Mouse (Mus musculus) neutrophil, adult 5-6 weeks (primary cell): Measurements from ENCODE around the gene Mob4. TPM values are rescaled to one million over a fixed set of nuclear protein-coding genes. Genes with fewer than 3 reads are reported as not detected.
"Not testable (repeated sequence)": the region's sequence is repeated elsewhere in the genome, so short reads cannot be mapped to it uniquely, and the experiment has no call there.

Experiments used
- ATAC-seq: fragments of 151-379, 151-347 bp; 2 replicates; pipeline ENCODE4 v1.8.0; 2017; ENCODE audit warnings: mild to moderate bottlenecking, moderate TSS enrichment; ENCODE audit not compliant: insufficient number of reproducible peaks, poor library complexity, low FRiP score, severe bottlenecking; ENCODE audit errors: extremely low read depth
- total RNA-seq: library from RNA; stranded (forward); fragments of 200-1000 nt; gene quantifications from 2 replicates; pipeline ENCODE4 v1.2.3, GENCODE M21; 2017

Mob4 gene
- total RNA-seq: 60.0 and 85.0 TPM in 2 replicates

DNA sequence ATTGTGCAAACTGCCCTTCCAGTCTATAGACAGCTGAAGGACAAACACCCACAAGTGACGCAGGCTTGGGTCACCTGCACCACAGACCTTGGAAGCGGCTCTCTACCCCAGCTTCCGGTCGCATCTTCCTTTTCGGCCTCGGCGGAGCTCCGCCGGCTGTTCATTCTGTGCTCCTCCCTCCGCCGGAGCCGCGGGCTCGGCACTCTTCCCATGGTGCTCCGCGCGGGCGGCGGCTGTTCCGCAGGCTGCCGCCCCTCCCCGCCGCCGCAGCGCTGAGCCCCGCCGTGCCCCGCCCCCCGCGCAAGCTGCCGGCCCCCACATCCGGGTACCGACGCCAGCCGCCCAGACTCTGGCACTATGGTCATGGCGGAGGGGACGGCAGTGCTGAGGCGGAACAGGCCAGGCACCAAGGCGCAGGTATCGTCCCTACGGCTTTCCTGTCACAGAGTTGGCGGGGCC lies at the start of gene Mob4:
Gene Mob4, plus strand, starts transcription at position 289 of the 459 bp plus-strand sequence.
- peak; percentile 94 for ATAC-seq

DNA sequence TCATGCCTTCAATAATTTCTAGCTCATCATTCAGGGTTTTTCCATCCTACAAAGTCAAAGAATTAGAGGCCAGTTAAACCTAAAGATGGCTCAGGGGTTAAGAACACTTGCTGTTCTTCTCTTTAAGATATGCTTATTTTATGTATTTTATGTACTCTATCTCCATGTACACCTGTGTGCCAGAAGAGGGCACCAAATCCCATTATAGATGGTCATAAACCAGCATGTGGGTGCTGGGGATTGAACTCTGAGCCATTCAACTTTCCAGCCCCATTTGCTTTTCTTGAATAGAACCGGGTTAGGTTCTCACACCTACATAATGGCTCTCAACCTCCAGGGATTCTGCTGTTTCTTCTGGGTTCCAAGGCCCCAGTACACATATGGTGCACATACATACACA lies 48.9 kb upstream of the Mob4 start:
- ATAC-seq: no peak

DNA sequence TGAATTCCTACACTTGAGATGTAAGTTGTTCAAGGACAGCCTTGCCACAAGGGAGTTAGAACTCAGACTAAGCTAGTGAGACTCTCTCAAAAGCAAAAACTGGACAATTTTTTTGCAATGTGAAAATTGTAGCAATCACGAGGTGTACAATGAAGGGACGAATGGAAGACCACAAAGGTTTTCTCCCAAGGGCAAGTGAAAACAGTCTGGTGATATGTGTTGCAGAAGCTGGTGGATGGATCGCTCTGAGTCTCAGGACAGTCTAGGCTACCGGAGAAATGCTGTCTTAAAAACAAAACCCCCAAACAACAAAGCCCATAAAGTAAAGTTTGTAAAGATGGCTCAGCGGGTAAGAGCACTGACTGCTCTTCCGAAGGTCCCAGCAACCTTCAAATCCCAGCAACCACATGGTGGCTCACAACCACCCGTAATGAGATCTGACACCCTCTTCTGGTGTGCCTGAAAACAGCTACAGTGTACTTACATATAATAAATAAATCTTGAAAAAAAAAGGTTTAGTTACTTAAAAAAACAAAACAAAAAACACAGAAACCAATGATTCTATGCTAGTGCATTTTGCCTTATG lies 45.2 kb upstream of the Mob4 start:
- ATAC-seq: no peak

DNA sequence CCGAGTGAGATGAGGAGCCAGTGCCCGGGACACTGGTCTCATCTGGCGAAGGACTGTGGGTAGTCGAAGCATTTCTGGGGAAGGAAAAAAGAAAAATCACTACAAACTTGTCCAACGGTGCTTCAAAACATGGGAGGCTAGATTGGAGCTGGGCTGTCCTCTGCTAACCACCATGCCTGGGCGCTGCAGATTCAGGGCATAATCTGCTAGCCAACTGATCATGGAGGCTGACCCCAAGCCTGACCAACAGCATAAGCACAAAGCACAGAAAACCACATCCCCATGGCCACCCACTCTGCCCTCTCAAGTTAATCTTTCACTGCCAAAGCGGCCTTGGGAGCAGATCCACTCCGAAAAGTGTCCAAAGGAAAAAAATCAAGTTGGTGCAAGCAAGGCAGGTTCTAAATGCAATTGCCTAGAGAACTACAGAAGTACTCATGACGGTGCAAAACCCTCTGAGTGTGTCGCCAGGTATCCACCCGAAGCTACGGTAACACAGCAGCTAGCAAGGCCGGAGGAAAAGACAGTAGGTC lies 44.1 kb upstream of the Mob4 start:
- ATAC-seq: no peak; the same call in 1 of the 2 replicates

DNA sequence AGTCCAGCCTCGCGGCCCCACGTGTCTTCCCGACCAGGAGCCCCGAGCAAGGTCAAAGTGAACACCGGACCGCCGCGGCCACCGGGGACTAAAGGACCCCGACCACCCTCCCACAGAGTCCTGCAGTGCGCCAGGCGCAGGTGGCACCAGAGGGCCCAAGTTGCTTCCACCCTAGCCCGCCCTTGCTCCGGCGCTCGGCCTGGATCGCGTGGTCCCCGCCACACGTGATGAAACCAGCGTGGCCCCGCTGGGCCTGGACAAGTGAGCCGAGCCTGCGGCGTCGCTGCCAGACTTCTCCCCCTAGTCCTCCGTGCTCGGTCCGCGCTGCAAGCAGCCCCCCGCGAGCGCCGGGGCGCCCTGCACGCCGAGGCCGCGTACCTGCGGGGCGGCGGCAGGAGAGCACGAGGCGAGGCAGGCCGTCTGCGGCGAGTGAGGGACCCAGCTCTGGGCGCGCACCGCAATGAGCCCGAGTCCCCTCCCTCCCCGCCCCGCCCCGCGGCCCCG lies 43.6 kb upstream of the Mob4 start:
- ATAC-seq: peak; percentile 10; the same call in 1 of the 2 replicates

DNA sequence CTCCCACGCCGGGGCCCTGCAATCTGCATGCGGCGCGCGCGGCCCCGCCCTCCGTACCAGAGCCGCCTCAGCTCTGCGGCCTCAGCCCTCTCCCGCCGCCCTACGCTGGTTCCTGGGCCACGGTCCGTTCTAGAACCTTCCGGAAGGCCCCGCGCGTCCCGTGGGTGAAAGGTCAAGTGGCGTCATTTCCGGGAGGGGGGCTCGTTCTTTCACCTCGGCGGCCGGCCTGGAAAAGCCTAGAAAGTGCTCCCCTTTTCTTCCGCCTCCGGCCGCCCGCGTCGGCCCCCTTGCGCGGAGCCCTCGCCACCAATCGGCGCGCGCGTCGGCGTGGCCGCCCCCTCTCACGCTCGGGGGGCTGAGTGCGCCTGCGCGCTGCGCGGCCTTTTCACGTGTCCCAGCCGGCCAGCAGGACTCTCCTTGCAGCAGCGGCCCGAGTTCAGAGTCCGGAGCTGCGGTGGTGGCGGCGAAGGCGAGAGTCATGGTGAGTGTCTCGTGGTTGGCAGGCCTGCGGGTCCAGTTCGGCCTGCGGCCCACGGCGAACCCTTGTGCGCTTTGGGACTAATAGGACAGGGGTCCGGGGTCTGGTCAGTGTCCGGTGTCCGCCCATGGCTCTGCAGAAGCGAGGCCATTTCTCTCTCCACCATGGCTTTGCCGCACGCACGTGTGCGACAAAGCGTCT lies 43.0 kb upstream of the Mob4 start, which contains the start of the genes Hspe1 and Hspd1:
Gene Hspe1, plus strand, starts transcription at position 201 of the 679 bp plus-strand sequence.
Gene Hspd1, minus strand, starts transcription at position 312 of the 679 bp plus-strand sequence.
- peak; percentile 94 for ATAC-seq

DNA sequence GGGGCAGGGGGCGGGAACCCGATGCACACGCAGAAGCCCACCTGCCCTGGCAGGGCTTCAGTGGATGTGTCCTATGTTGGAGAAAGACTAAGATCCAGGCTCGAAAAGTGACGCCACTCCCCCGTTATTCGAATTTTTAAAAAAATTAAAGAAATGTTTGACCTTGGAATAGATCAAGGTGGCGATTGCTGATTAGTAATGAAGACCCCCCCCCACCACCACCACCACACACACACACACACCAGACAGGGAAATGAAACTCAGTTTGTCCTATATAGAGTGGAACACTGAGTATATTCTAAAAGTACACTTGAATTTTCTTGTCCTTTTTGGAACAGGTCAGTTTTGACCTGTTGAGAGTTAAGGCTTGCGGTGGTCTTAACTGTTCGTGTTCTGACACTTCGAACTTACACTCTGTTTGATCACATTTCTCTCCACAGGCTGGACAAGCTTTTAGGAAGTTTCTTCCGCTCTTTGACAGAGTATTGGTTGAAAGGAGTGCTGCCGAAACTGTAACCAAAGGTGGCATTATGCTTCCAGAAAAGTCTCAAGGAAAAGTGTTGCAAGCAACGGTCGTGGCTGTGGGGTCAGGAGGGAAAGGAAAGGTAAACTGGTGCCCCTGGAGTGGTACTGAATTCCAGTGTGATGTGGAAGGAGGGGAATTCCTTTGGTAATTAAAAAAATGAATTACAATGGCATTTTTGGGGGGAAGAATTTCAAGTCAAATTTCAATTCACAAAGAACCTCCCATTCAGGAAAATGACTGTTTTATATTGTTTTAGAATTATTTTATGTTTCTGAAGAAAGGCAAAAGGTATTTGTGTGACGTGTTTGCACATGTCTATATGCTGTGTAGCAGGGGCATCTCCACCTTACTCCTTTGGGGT lies 42.2 kb upstream of the Mob4 start:
- ATAC-seq: no peak

DNA sequence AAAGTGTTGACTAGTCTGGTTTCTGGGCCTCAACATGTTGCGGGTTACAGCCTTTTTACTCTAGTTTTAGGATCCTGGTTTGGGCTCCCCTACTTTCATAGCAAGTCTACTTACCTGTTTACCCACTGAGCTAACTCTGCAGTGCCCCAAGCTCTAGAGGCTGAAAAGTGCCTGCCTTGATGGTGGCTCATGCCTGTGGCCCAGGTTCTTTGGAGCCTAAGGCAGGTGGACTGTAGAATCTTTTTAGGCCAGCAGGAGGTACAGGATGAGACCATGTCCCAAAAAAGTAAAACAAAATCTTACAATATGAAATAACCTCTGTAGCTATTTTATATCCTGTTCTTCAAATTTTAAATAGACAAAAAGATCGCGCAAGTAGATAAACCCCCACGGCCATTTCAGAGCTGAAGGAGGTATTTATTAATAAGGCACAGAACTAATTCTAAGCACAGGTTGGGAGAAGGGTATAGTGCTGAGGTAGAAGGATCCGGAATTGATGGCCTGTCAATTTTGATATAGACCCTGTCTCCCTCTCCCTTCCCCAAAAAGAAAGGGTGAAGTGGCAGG lies 41.5 kb upstream of the Mob4 start:
- ATAC-seq: no peak

DNA sequence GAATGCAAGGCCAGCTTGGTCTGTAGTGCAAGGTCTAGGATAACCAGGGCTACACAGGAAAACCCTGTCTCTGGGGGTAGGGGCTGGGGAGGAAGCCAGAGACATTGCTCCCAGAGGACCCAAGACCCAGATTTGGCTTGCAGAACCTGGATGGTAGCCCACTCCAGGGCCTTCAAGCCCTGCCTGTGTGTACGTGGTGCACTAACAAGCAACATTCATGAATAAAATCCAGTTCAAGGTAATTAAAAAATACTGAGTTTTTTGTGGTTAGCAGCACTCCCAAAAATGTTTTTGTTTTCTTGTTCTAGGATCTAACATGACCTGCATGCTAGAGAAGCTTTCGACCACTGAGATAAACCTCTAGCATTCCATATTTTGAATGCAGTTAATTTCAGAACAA lies 39.0 kb upstream of the Mob4 start:
- no peak for ATAC-seq

DNA sequence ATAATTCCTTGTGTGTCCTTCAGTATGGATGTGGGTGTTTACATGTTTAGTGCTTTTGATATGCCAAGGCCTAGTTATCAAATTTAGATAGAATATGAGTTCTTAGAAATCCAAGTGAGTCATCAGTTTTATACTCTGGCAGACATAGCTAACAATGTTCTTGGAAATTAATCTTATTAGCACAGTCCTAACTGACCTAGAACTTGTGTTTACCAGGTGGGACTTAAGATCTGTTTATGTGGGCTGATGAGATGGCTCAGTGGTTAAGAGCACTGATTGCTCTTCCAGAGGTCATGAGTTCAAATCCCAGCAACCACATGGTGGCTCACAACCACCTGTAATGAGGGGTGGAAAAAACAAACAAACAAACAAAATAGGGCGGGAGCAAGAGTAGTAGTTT lies 38.6 kb upstream of the Mob4 start:
- ATAC-seq: no peak

DNA sequence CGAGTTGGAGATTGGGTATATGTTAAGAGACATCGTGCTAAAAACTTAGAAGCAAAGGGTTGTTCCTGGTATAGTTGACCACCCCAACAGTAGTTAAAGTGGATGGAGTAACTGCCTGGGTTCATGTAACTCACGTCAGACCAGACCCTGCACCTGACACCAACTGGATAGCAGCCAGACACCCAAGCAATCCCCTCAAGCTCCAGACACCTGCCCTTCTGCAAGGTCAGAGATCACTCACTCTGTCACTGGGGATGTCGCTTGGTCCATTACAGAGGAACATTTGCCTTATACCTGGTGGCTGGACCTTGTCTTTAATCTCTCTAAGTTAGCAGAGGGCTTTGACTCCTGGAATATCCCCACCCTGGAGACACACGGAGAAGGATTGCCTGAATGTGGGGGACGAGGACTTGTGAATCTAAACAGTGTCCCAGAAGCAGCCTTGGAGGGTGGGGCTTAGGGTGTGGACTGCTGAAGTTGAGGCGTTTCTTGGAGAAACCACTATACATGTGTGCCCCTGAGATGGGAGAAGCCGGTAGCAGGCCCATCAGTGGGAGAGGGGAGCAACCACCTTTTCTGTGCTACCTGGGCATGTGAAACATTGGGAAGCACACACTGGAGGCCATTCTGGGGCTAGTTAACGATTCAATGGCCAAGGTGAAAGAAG lies 24.0 kb upstream of the Mob4 start:
- no peak for ATAC-seq

DNA sequence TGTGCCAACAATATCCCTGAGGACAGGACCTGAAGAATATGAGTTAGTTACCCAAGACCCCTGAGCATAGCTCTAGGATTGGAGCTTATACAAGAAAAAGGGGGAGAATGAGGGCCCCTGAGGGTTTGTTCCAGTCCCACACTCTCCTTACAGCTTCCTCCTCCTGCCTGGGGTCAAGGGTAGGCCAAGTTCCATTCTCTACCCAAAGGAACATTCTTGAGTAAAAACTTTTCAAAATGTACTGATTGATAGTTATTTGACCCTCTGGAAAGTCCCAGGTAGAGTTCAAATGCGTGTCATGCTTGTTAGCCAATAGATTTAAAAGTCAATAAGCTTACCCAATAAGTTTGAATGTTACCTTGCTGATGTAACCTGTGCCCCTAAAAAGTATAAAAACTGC lies 23.4 kb upstream of the Mob4 start:
- no peak for ATAC-seq

DNA sequence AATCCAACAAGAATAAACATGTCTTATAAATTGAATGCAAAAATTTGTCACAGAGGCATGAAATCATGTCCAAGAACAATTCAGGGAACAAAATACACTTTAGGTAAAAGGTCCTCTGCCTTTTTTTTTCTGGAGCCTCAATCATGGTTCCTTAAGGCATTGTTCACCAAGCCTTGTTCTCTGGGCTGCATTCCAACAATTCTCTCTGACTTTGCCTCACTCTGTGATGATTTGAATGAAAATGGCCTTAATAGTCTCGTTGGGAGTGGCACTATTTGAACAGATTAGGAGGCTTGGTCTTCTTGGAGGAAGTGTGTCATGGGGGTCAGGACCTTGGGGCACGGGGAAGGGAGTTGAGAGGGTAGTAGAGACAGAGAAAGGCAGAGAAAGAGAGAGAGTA lies 22.6 kb upstream of the Mob4 start:
- ATAC-seq: no peak

DNA sequence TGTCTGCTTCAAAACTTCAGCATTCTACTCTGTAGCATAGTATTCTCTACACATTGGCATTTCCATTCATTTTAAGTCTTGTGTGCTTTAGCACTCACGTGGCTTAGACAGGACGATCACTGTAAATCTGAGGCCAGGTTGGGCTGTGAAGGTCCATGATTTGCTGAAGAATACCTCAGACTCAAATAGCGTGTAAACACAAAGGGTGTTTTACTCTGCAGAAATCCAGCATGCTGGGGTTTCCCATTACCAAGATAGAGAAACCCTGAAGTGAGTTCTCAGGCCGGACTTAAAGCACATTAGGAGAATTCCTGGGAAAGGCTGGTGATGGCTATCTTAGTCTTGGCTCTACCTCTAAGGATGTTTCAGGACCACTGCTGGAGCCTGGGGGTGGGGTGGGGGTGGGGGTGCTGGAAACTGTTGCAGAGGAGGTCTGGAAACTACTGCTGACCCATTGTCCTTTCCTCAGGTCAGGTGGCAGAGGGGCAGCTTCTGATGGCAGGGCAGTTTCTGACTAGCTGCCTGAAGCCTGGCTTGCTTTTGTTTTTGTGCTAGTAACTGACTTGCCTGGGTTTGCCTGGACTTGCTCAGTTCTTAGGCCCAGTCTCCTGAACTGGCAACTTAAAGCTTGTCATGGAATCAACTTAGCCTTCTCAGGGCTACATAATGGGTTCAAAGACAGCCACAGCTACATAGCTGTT lies 21.8 kb upstream of the Mob4 start:
- no peak for ATAC-seq

DNA sequence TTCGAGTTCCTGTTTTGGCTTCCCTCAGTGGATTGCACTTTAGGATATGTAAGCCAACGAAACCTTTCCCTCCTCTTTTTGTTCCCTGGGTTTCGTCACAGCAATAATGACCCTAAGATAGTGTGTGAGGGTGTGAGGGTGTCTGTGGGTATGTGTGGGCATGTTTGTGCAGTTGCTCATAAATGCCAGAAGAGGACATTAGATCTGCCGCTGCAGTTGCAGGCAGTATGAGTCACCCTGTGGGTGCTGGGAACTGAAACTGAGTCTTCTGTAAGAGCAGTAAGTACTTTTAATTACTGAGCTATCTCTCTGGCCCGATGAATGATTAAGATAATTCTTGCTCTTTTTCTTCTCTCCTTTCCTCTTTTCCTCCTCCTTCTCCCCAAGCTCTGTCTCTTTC lies 8.0 kb upstream of the Mob4 start:
- ATAC-seq: no peak

DNA sequence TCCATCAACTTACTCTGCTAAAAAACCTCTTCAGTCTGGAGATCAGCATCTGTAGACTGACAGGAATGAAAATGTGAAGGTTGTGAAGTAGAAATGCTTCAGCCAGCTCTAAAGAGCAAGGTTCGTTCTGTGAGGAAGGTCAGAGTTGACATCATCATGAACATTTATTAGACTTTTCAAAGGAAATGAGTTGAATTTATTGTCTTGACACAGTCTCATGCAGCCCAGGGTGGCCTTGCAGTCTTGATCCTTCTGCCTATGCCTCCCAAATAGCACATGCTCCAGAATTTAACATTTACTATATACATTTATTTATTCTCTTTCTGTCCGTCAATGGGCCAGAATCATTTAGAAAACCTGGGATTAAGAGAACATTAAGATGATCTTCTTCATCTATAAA lies 7.5 kb upstream of the Mob4 start:
- no peak for ATAC-seq

DNA sequence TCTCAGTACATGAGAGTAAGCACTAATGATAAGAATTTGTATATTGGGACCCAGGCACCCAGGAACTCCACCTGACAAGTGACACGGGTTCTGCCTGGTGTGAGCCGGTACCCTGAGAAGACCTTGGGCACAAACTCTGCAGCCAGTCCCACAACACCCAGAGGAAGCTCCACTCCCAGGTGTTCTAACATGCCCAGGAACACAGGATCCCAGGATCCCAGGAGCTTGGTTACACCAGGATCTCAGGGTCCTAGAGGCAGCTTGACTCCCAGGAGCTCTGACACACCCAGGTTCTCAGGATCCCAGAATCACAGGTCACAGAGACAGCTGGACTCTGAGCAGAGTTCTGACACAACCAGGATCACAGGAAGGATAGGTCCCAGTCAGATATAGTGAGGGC lies 6.9 kb upstream of the Mob4 start:
- ATAC-seq: not testable (repeated sequence)

DNA sequence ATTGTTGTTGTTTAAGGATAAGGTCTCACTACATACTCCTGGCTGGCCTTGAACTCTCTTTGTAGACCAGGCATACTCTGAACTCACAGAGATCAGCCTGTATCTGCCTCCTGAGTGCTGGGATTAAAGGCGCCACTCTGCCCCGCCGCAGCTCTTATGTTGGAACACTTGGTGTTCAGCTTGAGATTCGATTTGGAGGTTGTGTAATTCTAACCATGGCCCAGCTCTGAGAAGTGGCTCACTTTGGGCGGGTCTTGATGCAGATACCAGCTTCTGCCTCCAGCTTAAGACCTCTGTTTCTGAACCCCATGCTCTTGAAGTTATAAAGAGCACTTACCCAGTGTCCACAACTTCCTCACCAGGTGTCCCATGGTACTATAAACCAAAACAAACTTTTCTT lies 1.3 kb upstream of the Mob4 start:
- ATAC-seq: no peak
